Mouse (Mus musculus) heart, embryonic 10.5 days (tissue): Measurements from ENCODE around the gene Eya2. TPM values are rescaled to one million over a fixed set of nuclear protein-coding genes. Genes with fewer than 3 reads are reported as not detected.

Experiments
- DNase-seq: peaks from one replicate; pipeline ENCODE4 v3.0.0-alpha.2; 2017; ENCODE audit warnings: low spot score
- H3K27ac ChIP-seq: fragments of 300-500 bp; sonication (generic); 2 replicates; pipeline ENCODE4 v1.5.1; 2016; ENCODE audit warnings: mild to moderate bottlenecking
- H3K27me3 ChIP-seq: fragments of 300-500 bp; sonication (generic); 2 replicates; pipeline ENCODE4 v1.6.1; 2016; ENCODE audit warnings: mild to moderate bottlenecking; ENCODE audit not compliant: poor library complexity, insufficient read depth, severe bottlenecking
- H3K36me3 ChIP-seq: fragments of 300-500 bp; sonication (generic); 2 replicates; pipeline ENCODE4 v1.6.1; 2016; ENCODE audit warnings: mild to moderate bottlenecking, moderate library complexity
- H3K4me1 ChIP-seq: fragments of 300-500 bp; sonication (generic); 2 replicates; pipeline ENCODE4 v1.6.1; 2016; ENCODE audit warnings: mild to moderate bottlenecking
- H3K4me3 ChIP-seq: fragments of 300-500 bp; sonication (generic); 2 replicates; pipeline ENCODE4 v1.5.1; 2016; ENCODE audit warnings: mild to moderate bottlenecking, moderate library complexity
- H3K9me3 ChIP-seq: fragments of 300-500 bp; sonication (generic); 2 replicates; pipeline ENCODE4 v1.6.1; 2016; ENCODE audit warnings: mild to moderate bottlenecking, moderate library complexity
- WGBS: fragments of 180-500 bp; shearing (Covaris S2); methylation state at CpG from one replicate; pipeline ENCODE4 v1.1.7; 2016; 5-methylcytosine and 5-hydroxymethylcytosine counted together
- polyA plus RNA-seq: library from polyadenylated mRNA; unstranded; fragments of >200 nt; fragmentation: Nextera tagmentation; extraction: Ambion mirVana; gene quantifications from 2 replicates; pipeline ENCODE4 v1.2.1, GENCODE M21; 2016

Eya2 gene
- polyA plus RNA-seq, 1 experiment from 2014 or later: 1.7 TPM

DNA sequence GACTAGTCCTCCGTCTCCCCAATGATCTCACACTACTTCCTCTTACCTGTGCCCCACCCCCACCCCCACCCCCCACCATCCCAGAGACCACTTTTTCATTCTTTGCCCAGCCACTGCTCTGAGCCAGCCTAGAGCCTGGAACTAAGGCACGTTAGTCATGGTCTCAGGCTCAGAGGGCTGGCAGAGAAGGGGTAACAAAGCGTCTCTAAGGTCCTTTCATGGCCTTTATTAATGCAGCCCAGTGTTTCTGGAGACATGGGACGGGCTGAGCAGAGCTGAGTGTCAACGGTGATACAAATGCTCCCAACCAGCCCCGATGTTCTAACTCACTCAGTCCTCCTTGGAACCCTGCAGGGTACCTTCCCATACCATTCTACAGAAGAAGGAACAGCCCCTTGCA, 30.2 kb upstream of the Eya2 start:
- H3K27ac ChIP-seq: no peak overlapping the region
- H3K27me3 ChIP-seq: peaks cover 59% of the 10 kb centered on the region
- H3K4me3 ChIP-seq: no peak overlapping the region
- H3K9me3 ChIP-seq: no peaks in the 10 kb centered on the region
- peaks cover 12% of the 10 kb centered on the region for H3K4me1 ChIP-seq
- DNase-seq: no peak
- no peaks in the 10 kb centered on the region for H3K36me3 ChIP-seq
- WGBS: 55% methylated on average over 6 of the region's 6 CpGs

DNA sequence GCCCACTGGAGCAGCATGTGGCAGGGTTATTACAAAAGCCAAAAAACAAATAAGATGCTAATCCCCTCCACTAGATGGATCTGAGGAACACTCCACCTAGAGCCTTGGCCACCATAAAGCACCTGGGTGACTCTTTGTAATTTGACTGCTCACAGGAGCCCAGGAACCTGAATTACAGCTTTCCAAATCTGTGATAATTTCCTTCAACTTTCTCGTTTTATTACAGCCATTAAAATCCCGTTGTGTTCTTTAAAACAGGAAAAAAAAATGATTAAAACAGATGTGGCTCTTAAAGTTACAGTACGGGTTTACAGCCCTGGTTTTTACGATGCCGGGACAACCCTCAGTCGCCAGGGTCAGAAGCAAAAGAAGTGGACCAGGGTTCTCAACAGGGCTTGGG, 27.9 kb upstream of the Eya2 start:
- H3K36me3 ChIP-seq: no peaks in the 10 kb centered on the region
- H3K27me3 ChIP-seq: peaks cover 47% of the 10 kb centered on the region
- peaks cover 9% of the 10 kb centered on the region for H3K4me1 ChIP-seq
- DNase-seq: no peak
- 76% methylated on average over 6 of the region's 6 CpGs for WGBS
- no peak overlapping the region for H3K27ac ChIP-seq
- H3K9me3 ChIP-seq: no peaks in the 10 kb centered on the region
- H3K4me3 ChIP-seq: no peak overlapping the region

GRCm38 (mm10) chr2:165567820-165568219, 27.0 kb upstream of the Eya2 start:
- Histone ChIP-seq H3K4me1 (peaks cover 9% of the 10 kb centered on the region), H3K4me3 (no peak overlapping the region), H3K27me3 (peaks cover 40% of the 10 kb centered on the region), H3K36me3 (no peaks in the 10 kb centered on the region), H3K9me3 (no peaks in the 10 kb centered on the region), H3K27ac (no peak overlapping the region)
- no peak for DNase-seq
- 75% methylated on average over 9 of the region's 9 CpGs for WGBS

GRCm38 (mm10) chr2:165568911-165569310, 25.9 kb upstream of the Eya2 start:
- WGBS: 64% methylated on average over 6 of the region's 6 CpGs
- Histone ChIP-seq H3K27me3 (peaks cover 33% of the 10 kb centered on the region), H3K36me3 (no peaks in the 10 kb centered on the region), H3K4me3 (no peak overlapping the region), H3K27ac (no peak overlapping the region), H3K9me3 (no peaks in the 10 kb centered on the region), H3K4me1 (no peaks in the 10 kb centered on the region)
- no peak for DNase-seq

DNA sequence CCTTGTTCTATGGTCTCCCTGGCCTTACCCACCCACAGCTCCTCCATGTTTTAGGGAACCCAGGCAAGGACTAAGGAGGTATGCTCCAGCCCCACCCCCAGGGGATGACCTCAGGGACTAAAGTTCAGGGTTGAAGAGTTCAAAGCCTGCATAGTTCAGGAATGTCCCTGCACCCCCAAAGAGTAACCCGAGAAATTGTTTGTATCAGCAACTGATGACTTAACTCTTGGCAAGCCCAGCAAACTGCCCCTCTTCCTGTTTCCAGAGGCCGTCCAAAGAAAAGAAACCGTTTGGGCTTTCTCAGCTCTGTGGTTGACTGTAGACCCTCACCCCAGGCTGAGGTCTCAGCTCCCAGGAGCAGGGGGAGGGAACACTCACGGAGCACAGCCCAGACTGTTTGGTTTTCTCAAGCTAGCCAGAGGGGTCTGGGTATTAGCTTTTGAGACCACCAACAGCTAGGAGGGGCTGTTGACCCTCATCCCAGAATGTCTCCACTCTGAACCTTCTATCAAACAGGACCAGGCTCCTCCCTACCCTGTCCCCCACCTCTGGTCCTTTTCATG, 23.5 kb upstream of the Eya2 start:
- DNase-seq: no peak
- 51% methylated on average over 4 of the region's 4 CpGs for WGBS

GRCm38 (mm10) chr2:165583044-165583443, 11.8 kb upstream of the Eya2 start:
- H3K27ac ChIP-seq: no peak overlapping the region
- WGBS: 77% methylated on average over 8 of the region's 8 CpGs
- H3K4me3 ChIP-seq: no peak overlapping the region
- no peak for DNase-seq
- H3K27me3 ChIP-seq: 0 out of 2 replicates have a peak, but pooled peaks cover 2% of the 10 kb centered on the region
- H3K9me3 ChIP-seq: no peaks in the 10 kb centered on the region
- H3K4me1 ChIP-seq: no peaks in the 10 kb centered on the region
- no peaks in the 10 kb centered on the region for H3K36me3 ChIP-seq

More for the DNA sequence above, 23.5 kb upstream of the Eya2 start:
- Histone ChIP-seq H3K27ac (no peak overlapping the region), H3K36me3 (no peaks in the 10 kb centered on the region), H3K9me3 (no peaks in the 10 kb centered on the region), H3K4me3 (no peak overlapping the region), H3K27me3 (peaks cover 9% of the 10 kb centered on the region; the same call in 1 of the 2 replicates), H3K4me1 (no peaks in the 10 kb centered on the region)

DNA sequence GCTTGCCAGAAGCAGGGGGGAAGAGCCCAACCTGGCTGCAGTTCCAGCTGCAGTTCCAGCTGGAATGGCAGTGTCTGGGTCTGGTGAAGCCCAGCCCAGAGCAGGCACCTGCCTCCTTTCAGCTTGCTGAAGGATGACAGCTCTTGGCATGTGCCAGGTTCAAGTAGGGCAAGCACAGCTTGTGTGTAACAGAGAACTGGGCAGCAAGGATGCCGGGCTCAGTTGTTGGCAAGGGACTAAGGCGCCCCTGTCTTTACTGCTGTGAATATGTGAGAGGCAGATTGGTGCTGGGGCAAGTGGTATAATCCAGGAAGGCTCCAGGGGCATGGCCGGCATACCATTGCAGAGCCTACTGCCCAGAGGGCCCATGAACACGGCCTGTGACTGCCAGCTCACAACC, 11.3 kb upstream of the Eya2 start:
- WGBS: 81% methylated on average over 4 of the region's 4 CpGs
- Histone ChIP-seq H3K4me1 (no peaks in the 10 kb centered on the region), H3K4me3 (no peak overlapping the region), H3K9me3 (no peaks in the 10 kb centered on the region), H3K27ac (no peak overlapping the region), H3K27me3 (0 out of 2 replicates have a peak, but pooled peaks cover 7% of the 10 kb centered on the region), H3K36me3 (no peaks in the 10 kb centered on the region)
- DNase-seq: no peak

DNA sequence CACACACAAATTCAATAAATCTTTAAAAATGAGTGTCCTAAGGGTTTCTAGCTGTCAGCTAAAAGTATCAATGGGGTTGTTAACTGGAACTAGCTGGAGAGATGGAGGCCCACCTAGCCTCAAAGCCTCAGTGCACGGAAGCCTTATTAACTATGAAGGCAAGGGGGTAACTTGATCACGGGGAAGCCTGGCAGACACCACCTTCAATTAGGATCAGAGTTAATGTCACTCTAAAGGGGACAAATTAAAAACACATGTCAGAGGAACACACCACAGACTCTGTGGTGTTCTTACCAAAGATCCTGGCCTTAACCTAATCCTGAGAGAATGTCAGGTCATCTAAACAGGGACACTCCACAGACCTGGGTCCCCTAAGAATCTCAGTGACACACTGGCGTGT, 10.3 kb upstream of the Eya2 start:
- no peak for DNase-seq
- Histone ChIP-seq H3K9me3 (no peaks in the 10 kb centered on the region), H3K4me1 (no peaks in the 10 kb centered on the region), H3K4me3 (no peak overlapping the region), H3K36me3 (no peaks in the 10 kb centered on the region), H3K27ac (no peak overlapping the region), H3K27me3 (0 out of 2 replicates have a peak, but pooled peaks cover 10% of the 10 kb centered on the region)
- 73% methylated on average over 3 of the region's 3 CpGs for WGBS

GRCm38 (mm10) chr2:165590742-165591141, 4.1 kb upstream of the Eya2 start:
- Histone ChIP-seq H3K27me3 (peaks cover 53% of the 10 kb centered on the region), H3K36me3 (no peaks in the 10 kb centered on the region), H3K4me1 (peaks cover 13% of the 10 kb centered on the region; the same call in 1 of the 2 replicates), H3K27ac (no peak overlapping the region), H3K4me3 (no peak overlapping the region), H3K9me3 (no peaks in the 10 kb centered on the region)
- WGBS: 83% methylated on average over 16 of the region's 16 CpGs
- DNase-seq: no peak

DNA sequence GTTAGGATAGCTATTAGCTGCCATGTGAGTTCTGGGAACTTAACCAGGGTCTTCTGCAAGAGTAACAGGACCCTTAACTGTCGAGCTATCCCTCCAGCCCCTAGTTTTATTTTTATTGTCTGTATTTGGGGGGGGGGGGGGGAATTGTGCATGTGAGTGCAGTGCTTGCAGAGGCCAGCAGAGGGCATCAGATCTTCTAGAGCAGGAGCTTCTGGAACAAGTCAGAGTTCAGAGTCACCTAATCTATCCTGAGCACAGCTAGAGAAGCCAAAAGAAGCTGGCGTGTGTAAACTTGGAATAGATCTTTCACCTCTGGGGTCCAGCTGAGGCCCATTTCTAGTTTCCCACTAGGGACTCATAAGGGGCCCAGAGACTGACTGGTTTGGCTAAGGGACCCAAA, 1.1 kb upstream of the Eya2 start:
- WGBS: 85% methylated on average over 2 of the region's 2 CpGs
- Histone ChIP-seq H3K9me3 (no peaks in the 10 kb centered on the region), H3K4me3 (no peak overlapping the region), H3K27me3 (peaks cover 70% of the 10 kb centered on the region), H3K36me3 (no peaks in the 10 kb centered on the region), H3K27ac (no peak overlapping the region), H3K4me1 (peaks cover 25% of the 10 kb centered on the region; the same call in 1 of the 2 replicates)
- DNase-seq: no peak

DNA sequence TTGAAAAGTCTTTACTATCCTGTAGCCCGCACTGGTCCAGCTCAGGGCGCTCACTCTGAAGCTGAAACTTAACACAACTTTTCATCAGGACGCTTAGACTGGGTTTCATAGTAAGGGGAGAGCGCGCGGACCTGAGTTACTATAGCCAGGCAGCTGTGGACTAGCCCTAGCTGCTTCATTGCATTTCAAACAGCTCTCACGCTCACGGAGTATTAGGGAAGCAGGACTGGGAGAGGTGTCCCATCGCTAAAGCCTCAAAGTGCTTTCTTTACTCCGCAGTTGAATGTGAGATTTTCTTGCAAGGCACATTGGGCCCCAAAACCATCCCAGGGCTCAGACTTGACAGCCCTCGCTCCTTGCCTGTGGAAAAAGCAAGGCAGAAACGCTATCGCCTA, 841 bp downstream of the Eya2 start:
- 5% methylated on average over 13 of the region's 13 CpGs for WGBS
- H3K36me3 ChIP-seq: no peaks in the 10 kb centered on the region
- peaks cover 25% of the 10 kb centered on the region; the same call in 1 of the 2 replicates for H3K4me1 ChIP-seq
- no peak for DNase-seq
- peak overlapping the region; percentile 71 for H3K4me3 ChIP-seq
- no peak overlapping the region for H3K27ac ChIP-seq
- no peaks in the 10 kb centered on the region for H3K9me3 ChIP-seq
- H3K27me3 ChIP-seq: peaks cover 67% of the 10 kb centered on the region

- Histone ChIP-seq H3K4me1 (peaks cover 25% of the 10 kb centered on the region; the same call in 1 of the 2 replicates), H3K27me3 (peaks cover 69% of the 10 kb centered on the region), H3K36me3 (no peaks in the 10 kb centered on the region), H3K9me3 (no peaks in the 10 kb centered on the region), H3K27ac (no peak overlapping the region), H3K4me3 (peak overlapping the region; percentile 71; the same call in 1 of the 2 replicates)
- DNase-seq: no peak
- WGBS: 24% methylated on average over 11 of the region's 11 CpGs
Observed at GRCm38 (mm10) chr2:165596141-165596540, 1.3 kb downstream of the Eya2 start.

DNA sequence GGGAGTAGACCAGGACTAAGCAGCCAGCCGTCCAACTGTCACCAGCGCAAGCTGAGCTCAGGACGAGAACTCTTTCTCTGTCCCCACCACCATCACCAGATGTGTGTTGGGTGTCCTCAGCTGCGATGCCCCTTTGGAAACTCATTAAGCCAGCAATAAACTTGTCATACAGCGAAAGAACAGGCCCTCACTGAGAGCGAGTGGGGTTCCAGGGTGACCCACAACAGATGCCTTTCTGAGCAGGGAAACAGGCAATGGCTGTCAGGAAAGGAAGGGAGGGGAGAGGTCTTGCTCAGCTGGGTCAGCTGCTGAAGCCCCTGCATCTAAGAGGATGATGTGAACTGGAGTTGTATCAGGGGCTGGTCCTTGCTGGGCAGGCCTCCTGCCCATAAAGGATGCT, 2.7 kb downstream of the Eya2 start:
- H3K27ac ChIP-seq: no peak overlapping the region
- no peak overlapping the region for H3K4me3 ChIP-seq
- WGBS: 71% methylated on average over 6 of the region's 6 CpGs
- H3K27me3 ChIP-seq: peaks cover 82% of the 10 kb centered on the region
- no peaks in the 10 kb centered on the region for H3K36me3 ChIP-seq
- no peaks in the 10 kb centered on the region for H3K9me3 ChIP-seq
- H3K4me1 ChIP-seq: peaks cover 26% of the 10 kb centered on the region; the same call in 1 of the 2 replicates
- DNase-seq: no peak

GRCm38 (mm10) chr2:165598139-165598538, 3.3 kb downstream of the Eya2 start:
- 37% methylated on average over 5 of the region's 5 CpGs for WGBS
- Histone ChIP-seq H3K27me3 (peaks cover 78% of the 10 kb centered on the region), H3K36me3 (no peaks in the 10 kb centered on the region), H3K4me1 (peaks cover 27% of the 10 kb centered on the region; the same call in 1 of the 2 replicates), H3K27ac (no peak overlapping the region), H3K4me3 (no peak overlapping the region), H3K9me3 (no peaks in the 10 kb centered on the region)
- no peak for DNase-seq
